Mouse (Mus musculus): ENCODE measurements around the gene Hexim1.

Hexim1 gene

DNA sequence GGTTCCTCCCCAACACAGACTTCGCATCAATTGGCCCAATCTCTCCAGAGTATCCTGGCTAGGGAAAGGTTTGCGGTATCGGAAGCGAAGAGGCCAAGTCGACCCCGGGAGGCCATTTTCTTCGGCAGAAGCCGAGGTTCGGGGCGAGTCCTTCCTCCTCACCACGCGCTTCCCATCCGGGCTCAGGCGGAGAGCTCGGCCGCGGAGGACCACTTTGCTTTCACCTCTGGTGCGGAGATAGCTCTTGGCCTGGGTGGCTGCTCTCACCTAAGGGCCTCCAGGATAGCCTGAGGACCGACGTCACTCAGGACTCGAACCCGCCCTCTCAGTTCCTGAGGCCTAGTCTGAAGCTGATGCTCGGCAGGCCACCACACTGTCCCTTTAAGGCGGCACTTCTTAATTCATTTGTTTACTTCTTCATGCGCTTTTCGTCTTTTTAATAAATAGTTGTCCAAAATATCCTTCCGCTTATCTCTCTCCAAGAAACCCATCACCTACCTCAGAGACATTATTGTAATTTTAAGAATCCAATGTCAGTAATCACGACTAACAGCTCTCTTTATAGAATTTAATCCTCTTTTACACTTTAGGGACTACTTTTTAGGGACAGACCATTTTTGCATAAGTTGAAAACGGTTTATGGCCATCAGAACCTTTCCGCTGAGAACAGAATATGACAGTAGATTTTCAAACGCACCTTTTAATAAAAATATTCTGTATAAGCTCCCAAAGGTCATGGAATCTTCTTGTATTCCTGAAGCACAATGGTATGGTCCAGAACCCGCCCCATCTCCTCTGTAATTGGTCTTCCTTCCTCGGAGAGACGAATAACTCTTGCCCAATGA is 646 bp upstream of the Hexim1 start:
- in situ Hi-C loops (cut with MboI, MseI), result no loop called here

DNA sequence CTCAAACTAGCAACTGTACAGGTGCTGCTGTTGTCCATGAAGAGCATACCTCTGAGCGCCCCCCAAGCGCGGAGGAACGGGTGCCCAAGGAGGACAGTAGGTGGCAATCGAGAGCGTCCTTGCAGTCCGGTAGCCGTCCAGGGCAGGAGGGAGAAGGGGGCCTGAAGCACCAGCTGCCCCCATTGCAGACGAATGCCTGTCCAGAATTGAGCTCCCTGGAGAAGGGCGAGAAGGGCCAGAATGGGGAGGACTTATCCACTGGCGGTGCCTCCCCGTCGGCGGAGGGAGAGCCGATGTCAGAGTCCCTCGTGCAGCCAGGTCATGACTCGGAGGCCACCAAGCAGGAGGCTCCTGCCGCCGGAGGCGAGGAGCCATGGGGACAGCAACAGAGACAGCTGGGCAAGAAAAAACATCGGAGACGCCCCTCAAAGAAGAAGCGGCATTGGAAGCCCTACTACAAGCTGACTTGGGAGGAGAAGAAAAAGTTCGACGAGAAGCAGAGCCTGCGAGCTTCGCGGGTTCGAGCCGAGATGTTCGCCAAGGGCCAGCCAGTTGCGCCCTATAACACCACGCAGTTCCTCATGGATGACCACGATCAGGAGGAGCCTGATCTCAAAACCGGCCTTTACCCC is 1.0 kb downstream of the Hexim1 start:
- in situ Hi-C loops (cut with MboI, MseI), result no loop called here

DNA sequence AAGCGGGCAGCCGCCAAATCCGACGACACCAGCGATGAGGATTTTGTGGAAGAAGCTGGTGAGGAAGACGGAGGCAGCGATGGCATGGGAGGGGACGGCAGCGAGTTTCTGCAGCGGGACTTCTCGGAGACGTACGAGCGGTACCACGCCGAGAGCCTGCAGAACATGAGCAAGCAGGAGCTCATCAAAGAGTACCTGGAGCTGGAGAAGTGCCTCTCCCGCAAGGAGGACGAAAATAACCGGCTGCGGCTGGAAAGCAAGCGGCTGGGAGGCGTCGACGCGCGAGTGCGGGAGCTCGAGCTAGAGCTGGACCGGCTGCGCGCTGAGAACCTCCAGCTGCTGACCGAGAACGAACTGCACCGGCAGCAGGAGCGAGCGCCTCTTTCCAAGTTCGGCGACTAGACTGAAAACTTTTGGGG is 1.6 kb downstream of the Hexim1 start:
- in situ Hi-C loops (cut with MboI, MseI), result no loop called here

DNA sequence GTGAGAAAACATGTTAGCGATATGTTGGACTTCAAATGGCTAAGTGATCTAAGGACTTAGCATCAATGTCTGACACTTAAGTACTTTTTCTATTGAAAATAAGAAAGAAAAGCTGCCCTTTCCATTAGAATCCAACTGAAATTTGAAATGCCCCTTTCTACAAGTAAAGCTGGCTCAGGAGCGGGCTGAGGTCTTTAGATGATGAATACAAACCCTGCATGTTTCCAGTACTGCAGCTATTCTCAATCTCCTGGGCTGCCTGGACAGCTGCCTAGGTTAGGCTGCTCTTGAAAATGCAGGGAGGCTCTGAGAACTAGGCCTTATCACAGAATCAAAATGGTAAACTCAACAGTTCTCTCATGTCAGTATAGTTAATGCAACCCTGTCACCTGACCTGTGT is 2.8 kb downstream of the Hexim1 start:
- in situ Hi-C loops (cut with MboI, MseI), result no loop called here

DNA sequence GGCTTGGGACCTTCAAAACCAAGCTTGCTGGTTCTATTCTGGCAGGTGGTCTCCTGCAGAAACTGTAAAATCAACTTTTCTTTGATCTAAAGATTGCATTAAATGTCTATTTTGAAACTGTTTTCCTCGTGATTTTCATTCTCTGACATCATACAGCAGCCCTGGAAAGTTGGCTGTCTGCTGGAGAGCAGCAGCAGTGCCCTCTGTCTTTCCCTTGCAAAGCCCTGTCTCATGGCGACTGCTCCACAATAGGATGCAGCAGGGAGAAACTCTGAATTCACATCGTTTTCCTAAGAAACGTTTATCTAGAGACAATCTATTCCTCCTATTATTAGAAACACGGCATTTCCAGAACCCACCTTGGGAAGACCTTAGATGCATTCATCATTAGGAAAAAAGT is 3.6 kb downstream of the Hexim1 start:
- in situ Hi-C loops (cut with MboI, MseI), result no loop called here

DNA sequence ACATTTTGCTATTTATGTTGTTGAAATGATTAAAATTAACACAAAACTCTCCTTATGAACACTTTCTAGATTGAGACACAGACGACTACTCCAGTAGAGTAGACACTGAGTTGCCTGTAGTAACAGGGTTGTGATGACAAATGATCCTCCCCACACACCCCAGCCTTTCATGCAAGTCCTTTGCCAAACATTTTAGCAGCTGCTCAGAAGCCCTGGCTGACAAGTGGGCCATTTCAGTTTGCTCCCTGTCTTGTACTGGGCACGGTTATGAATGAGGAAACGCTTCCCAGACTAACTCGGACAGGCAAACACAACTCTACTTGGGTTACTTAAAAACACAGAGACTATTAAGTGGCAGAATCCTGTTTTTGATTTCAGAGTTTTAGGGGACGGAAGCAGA is 4.3 kb downstream of the Hexim1 start:
- in situ Hi-C loops (cut with MboI, MseI), result no loop called here

DNA sequence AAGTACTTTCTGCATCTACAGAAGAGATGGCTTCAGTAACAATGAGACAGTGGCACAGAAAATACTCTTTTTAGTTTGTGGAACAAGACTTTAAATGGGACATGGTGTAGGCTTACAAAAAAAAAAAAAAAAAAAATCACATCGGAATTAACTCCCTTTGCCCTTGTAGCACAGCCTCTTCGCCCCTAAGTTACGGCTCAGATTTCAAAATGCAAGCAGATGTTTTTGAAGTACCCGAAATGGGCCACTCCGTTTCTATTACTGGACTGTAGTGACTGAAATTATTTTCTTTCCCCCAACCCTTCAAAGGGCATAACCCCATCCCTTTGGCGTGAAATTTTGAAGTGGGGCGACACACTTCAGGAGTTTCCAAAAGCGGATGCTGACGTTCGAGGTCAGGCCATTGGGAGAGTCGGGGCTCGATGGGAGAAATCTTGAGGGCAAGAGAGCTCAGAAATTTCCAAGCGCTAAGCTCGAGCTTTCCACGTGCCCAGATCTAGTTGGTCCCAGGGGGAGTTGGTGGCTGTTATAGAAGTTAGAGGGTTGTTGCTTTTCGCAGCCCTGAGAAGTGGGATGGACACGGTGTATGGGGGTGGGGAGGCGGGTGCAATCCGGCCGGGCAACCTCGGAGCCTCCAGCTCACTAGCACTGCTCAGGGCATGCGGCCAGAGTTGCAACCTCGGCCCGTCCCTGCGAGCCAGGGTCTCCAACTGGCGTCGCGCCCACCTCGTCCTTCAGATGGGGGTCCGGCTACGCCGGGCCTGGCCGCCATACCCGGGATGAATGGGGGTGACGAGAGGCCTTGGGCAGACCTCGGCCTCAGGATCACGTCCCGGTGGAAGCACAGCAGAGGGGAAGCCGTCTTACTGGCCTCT is 15.9 kb downstream of the Hexim1 start, which contains the start of gene Hexim2:
Gene Hexim2 (plus strand): TSS at position 729 of the 875 bp plus-strand sequence.
- in situ Hi-C loops (cut with MboI, MseI), result no loop called here

DNA sequence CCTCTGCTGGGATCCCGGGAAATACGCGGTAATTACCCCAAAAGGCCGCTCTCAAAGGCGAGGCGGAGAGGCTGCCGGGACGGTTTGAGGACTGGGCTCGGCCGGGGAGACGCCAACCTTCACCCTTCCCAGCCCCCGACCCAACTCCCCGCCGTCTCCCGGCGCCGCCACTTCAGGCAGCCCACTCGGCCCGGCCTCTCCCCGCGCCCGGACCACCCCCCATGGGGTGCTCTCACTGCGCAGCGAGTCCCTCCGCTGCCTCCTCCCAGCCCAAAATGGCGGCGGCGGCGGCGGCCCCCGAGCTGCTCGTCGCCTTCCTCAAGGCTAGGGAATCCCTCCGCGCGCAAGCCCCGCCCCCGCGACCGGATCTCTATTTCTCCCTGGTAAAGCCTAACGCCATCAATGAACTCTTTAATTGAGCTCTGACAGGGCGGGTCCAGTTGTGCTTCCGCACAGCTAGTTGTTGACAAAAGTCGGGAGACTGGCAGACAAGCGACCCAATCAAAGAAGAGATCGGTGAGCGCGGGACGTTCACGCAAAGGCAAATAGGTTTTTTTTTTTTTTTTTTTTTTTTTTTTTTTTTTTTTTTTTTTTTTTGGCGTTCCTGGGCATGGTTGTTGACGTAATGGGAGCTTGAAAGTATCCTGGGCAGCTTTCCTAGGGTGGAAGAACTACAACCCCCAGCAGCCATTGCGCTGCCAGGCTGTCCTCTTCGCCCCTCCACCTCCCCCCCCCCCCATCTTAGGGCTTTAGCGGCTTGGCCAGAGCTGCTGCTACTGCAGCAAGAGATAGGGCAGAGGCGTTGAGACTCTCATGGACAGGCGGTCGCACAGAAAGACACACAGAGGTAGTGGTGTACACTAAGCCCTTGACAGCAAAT is 16.8 kb downstream of the Hexim1 start:
- in situ Hi-C loops (cut with MboI, MseI), result no loop called here

DNA sequence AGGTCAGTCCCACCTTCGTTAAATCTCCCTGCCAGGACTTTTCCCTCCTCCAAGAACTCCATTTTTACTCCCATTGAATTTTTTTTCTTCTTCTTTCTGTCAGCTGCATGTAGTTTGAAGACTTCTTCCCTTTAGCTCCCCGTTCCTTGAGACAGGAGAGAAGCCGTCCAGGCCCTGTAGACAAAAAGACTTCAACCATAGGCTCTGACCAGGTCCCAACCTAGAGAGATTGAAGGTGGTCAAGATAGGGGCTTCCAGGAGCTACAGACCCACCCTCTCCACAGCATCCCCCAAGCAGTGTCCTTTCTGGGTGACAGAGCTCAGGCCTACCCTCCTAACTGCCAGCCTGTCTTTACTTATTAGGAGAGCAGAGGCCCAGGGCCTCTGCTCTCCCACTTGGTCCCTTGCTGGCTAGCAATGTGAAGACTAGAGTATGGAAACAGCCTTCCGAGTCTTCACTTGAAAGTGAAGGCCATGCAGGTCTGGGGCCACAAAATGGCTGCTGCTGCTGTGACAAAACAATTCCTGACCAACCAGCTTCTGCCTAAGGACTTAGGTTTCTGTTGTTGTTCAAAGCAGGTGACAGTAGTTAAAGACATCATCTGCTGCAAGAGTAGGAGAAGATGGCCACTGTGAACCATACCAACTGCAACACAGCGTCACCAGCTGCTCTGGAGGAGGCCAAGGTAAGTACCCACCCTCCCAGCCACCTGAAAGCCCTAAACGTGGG is 17.6 kb downstream of the Hexim1 start:
- in situ Hi-C loops (cut with MboI, MseI), result no loop called here

DNA sequence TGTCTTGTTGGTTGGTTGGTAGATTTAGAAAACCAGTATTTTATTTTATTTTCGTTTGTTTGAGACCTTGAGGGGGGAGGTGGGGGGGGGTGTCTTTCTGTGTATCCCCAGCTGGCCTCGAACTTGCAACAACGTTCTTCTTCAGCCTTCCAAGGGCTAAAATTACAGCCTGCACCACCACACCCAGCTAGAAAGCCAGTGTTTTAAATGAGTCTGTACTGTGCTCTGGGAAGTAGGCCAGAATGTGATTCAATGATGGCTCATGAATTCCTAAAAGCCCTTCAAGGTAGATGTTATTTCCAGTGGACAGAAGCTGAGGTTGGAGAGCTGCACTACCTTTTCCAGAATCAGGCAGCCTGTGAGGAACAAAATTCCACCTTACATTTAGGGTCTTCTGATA is 18.2 kb downstream of the Hexim1 start:
- in situ Hi-C loops (cut with MboI, MseI), result no loop called here

DNA sequence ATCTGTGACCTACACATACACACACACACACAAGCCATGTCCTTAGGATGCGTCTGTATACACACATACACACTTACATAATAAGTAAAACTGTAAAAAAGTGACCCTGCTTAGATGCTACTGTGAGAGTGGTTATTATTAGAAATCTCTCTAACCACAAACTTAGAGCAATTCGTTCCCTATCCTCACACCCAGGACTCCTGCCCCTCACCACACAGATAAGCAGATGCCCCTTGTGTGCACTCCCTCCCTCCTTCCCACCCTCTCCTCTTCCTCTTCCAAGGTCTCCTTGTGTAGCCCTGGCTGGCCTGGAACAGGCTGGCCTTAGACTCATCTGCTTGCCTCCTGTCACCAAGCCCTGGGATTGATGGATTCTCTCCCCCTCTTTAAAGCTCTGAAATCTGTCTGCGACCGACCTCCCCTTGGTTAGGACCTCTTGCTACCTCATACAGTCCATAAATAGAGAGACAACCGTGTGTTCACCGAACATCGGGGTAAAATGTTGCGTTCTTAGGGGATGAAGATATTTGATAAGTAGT is 20.1 kb downstream of the Hexim1 start:
- in situ Hi-C loops (cut with MboI, MseI), result no loop called here

DNA sequence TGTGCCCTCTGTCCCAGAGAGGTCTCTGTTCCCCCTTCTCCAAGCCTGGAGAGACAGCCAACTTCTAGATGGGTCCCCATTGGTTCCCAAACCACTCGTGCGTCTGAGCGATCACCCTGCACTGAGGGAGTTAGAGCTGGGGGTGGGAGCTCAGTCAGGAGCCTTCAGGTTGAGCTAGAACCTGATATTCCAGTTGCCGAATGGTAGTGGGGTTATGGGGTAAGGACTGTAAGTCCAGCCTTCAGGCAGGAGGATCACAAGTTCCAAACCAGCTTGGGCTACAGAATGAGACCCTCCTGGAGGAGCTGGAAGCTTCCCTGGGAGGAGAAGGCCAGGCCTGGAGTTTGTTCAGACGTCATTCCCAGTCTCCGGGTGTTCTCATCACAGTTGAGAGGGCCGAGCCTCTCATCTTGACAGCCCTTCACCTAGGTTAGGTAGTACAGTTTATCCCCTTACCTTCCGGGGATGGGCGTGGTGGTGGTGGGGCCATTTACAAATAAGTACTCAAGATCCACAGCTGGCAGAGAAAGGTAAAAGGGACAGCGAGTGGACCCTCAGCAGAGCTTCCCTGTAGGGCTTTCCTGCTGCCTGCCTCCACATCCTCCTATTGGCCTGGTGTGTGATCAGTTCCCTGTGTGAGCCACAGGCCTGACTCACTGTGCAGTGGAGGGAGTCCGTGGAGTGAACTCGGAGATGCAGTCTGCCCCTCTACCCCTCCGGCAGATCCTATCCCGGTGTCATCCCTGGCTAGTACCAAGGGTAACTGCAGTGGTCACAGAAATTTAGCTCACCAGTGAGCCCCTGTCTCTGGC is 24.1 kb downstream of the Hexim1 start:
- in situ Hi-C loops (cut with MboI, MseI), result no loop called here

DNA sequence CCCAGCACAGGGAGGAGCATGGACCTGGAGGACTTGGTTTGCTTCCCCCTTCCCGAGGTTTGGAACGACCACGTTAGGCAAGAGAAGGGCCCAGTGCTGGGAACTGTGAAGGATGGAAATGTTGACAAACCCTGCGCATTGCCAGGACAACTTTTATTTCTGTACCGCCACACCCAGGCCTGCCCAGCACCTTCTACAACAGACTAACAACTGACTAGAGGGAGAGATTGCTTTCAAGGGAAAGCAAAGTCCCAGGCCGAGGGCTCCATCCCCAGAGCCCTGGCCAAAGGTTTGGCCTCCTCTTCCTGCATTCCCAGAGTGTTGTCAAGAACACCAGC is 24.7 kb downstream of the Hexim1 start:
- in situ Hi-C loops (cut with MboI, MseI), result no loop called here

DNA sequence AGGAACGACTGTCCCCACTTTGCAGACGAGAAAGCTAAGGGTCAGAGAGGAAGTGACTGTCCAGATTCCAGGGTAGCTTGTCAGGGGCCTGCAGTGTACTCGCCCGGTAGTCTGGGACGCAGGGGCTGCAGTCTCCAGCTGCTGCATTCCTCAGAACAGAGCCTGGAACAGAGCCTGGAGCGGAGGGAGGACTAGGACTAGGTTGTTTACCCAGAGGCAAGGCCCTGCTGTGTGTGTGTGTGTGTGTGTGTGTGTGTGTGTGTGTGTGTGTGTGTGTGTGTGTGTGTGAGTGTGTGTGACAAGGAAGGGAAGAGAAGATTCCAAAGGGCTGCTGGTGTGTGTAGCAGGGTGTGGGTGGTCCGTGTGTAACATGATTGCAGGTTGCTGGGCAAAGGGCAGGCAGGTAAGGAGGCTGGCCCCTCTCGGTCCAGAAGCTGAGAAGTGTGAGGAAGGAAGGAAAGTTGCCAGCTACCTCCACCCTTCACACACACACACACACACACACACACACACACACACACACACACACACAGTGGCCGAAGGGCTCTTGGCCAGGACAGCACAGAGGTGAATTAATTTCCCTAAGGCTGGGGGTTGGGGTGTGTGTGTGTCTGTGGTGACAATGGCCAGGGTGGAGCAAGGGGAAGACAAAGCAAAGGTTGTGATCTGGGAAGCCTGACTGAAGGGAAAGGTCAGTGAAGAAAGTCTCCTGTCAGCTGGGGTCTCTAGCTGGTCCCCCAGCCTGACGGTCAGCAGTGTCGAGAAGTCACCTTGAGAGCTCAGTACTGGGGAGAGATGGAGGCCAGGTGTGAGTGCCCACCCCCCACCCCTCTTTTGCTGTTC is 25.3 kb downstream of the Hexim1 start:
- in situ Hi-C loops (cut with MboI, MseI), result no loop called here

DNA sequence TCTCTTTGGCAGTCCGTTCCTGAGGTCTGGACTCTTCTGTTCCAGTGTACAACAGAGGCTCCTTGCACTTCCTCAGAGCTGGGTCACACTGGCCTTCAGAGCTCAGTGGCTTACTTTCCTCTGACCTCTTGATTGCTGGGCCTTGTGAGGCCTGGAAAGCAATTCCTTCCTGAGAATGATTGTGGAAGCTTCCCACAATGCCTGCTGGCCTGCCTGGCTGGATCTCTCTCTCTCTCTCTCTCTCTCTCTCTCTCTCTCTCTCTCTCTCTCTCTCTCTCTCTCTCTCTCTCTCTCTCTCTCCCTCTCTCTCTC is 25.9 kb downstream of the Hexim1 start:
- in situ Hi-C loops (cut with MboI, MseI), result no loop called here

DNA sequence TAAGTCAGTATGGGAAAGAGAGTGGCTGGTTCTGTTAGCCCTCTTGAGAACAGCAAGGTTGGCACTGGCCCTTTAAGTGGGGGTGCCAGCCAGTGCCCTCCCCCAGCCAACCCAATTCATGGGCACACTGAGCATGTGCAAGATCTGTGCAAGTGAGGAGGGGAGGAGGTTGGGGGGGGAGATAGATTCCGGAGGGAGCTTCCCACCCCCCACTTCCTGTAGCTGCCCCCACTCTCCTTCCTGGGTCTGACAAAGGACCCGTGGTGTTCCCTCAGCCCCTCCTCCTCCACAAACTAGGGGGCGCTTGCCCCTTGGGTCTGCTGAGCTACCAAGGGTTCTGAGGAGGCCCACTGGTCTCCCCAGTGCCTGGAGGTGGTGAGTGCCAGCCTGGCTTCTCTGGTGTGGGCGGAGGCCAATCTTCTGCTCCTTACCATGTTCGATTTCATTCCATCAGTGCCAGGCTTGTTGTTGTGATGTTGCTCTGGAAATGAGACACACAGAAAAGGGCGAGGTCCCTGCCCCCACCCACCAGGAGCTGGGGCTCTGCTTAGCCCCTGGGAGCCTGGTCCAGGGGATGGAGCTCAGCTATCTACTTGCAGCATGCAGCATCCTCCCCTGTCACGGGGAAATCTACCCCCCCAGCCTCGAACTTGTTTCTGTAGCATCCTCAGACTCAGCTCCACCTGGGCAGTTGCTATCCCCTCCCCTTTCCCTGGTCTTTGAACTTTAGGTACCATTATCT is 26.6 kb downstream of the Hexim1 start:
- in situ Hi-C loops (cut with MboI, MseI), result no loop called here

DNA sequence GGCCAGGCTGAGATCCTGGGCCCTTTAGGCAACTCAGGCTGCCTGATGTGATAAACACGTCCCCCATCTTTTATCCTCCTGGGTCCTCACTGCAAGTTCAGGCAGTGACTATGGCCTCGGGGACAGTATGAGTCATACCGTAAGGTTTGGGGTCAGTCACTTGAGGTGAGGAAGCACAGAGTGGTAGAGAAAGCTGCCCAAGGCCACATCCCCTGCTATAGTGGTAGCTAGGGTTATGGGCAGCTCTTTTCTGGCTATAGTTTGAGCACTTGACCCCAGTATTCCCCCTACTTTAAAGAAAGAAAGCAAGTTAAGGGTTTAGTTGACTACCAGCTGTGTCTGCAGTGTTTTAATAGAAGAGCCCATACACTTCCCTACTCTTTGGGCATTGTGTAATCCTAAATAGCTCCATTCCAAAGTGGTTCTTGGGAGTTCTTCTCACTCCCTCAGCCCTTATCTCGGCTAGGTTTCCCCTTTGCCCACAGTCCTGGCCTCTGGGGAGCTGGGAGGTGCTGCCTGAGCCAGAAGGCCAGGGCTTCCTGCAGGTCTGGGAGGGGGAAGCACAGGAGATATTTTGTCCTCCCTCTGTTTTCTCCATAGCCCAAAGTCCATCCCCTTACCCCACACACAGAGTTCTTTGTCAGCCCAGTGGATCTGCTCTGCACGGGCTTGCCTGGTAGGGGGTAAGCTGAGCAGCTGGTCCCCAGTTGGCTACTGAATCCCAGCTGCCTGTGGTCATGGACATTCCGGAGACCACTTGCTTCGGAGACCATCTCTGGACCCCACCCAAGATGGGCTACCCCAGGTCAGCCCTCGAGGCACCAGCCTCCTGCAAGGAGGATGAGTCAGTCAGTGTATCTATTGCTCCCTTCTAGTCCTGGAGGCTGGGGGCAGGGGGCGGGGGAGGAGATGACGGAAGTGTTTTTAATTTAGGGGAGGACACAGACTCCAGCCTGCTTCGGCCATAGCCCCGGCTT is 28.6 kb downstream of the Hexim1 start:
- in situ Hi-C loops (cut with MboI, MseI), result no loop called here

Measured in regulatory T cell (primary cell).